Mouse (Mus musculus): ENCODE measurements around the gene Fam131a.

Gene Fam131a

GRCm38 (mm10) chr16:20715976-20716840, 23.2 kb downstream of the Fam131a start:
- DNase-seq (ENCODE audit: low spot score in 2 of 2) = peak in 1 of 2 experiments; percentile 73

GRCm38 (mm10) chr16:20716841-20717180, 23.8 kb downstream of the Fam131a start:
- DNase-seq (ENCODE audit: low spot score in 2 of 2) = no peak

GRCm38 (mm10) chr16:20717181-20717977, 24.3 kb downstream of the Fam131a start, which contains the start of the genes Polr2h and Clcn2:
Polr2h (plus strand) TSS chr16:20717665.
Clcn2 (minus strand) TSS chr16:20717746.
- DNase-seq (ENCODE audit: low spot score in 2 of 2) = peak; percentile 95 to 98

GRCm38 (mm10) chr16:20717978-20718670, 25.1 kb downstream of the Fam131a start:
- DNase-seq (ENCODE audit: low spot score in 2 of 2) = no peak

GRCm38 (mm10) chr16:20721808-20722207, 28.8 kb downstream of the Fam131a start:
- DNase-seq (ENCODE audit: low spot score in 2 of 2) = no peak

GRCm38 (mm10) chr16:20722736-20723135, 29.7 kb downstream of the Fam131a start:
- DNase-seq (ENCODE audit: low spot score in 2 of 2) = no peak

- DNase-seq (ENCODE audit: low spot score in 2 of 2) = no peak
Observed at GRCm38 (mm10) chr16:20723247-20723646, 30.2 kb downstream of the Fam131a start.

GRCm38 (mm10) chr16:20724338-20724748, 31.3 kb downstream of the Fam131a start:
- no peak for DNase-seq (ENCODE audit: low spot score in 2 of 2)

GRCm38 (mm10) chr16:20725321-20725720, 32.3 kb downstream of the Fam131a start:
- DNase-seq (ENCODE audit: low spot score in 2 of 2) = no peak

- no peak for DNase-seq (ENCODE audit: low spot score in 2 of 2)
Observed at GRCm38 (mm10) chr16:20725750-20726149, 32.7 kb downstream of the Fam131a start.

- no peak for DNase-seq (ENCODE audit: low spot score in 2 of 2)
Observed at GRCm38 (mm10) chr16:20726384-20726783, 33.3 kb downstream of the Fam131a start.

GRCm38 (mm10) chr16:20730293-20730711, 37.3 kb downstream of the Fam131a start:
- no peak for DNase-seq (ENCODE audit: low spot score in 2 of 2)

GRCm38 (mm10) chr16:20731688-20732087, 38.6 kb downstream of the Fam131a start:
- DNase-seq (ENCODE audit: low spot score in 2 of 2) = peak in 1 of 2 experiments; percentile 70

GRCm38 (mm10) chr16:20732251-20732924, 39.3 kb downstream of the Fam131a start:
- DNase-seq (ENCODE audit: low spot score in 2 of 2) = no peak

- no peak for DNase-seq (ENCODE audit: low spot score in 2 of 2)
Observed at GRCm38 (mm10) chr16:20732925-20733730, 40.1 kb downstream of the Fam131a start, which contains the start of gene Chrd. Chrd (plus strand) TSS chr16:20733127.

GRCm38 (mm10) chr16:20733731-20734730, 41.0 kb downstream of the Fam131a start, which contains the start of gene Thpo:
Thpo (minus strand) TSS chr16:20734511.
- no peak for DNase-seq (ENCODE audit: low spot score in 2 of 2)

GRCm38 (mm10) chr16:20735651-20736050, 42.6 kb downstream of the Fam131a start:
- no peak for DNase-seq (ENCODE audit: low spot score in 2 of 2)

- DNase-seq (ENCODE audit: low spot score in 2 of 2) = no peak
Observed at GRCm38 (mm10) chr16:20736168-20736567, 43.1 kb downstream of the Fam131a start.

GRCm38 (mm10) chr16:20736823-20737222, 43.8 kb downstream of the Fam131a start:
- no peak for DNase-seq (ENCODE audit: low spot score in 2 of 2)
